Mouse (Mus musculus) cerebellum, adult 18-20 months (tissue): ENCODE measurements around the gene Otop2.
A peak's percentile ranks its signal among the peaks of the same experiment; 100 is the strongest.

Experiments
- DNase-seq, 2 experiments: peaks; one replicate each; pipeline ENCODE4 v3.0.0; 2021

Otop2 gene

GRCm38 (mm10) chr11:115306863-115307262 lies at the start of gene Otop2:
Gene Otop2 (plus strand): TSS chr11:115307163.
- no peak for DNase-seq

GRCm38 (mm10) chr11:115257775-115258510 lies 49.0 kb upstream of the Otop2 start:
- DNase-seq, result no peak

- DNase-seq, result no peak
Observed at GRCm38 (mm10) chr11:115259134-115259533, 47.8 kb upstream of the Otop2 start.

GRCm38 (mm10) chr11:115262954-115263353 lies 44.0 kb upstream of the Otop2 start:
- DNase-seq, result peak; percentile 62 to 68

- DNase-seq, result peak; percentile 63 to 69
Observed at GRCm38 (mm10) chr11:115264136-115264861, 42.7 kb upstream of the Otop2 start.

GRCm38 (mm10) chr11:115264862-115265668 lies 41.9 kb upstream of the Otop2 start:
- peak in 1 of 2 experiments; percentile 72 for DNase-seq

GRCm38 (mm10) chr11:115265771-115266399 lies 41.1 kb upstream of the Otop2 start:
- peak; percentile 75 to 81 for DNase-seq

GRCm38 (mm10) chr11:115266400-115266778 lies 40.6 kb upstream of the Otop2 start:
- peak; percentile 80 to 81 for DNase-seq

- peak; percentile 73 to 86 for DNase-seq
Observed at GRCm38 (mm10) chr11:115267061-115267883, 39.7 kb upstream of the Otop2 start, which contains the start of gene Grin2c. Gene Grin2c (minus strand): TSS chr11:115267243.

- peak in 1 of 2 experiments; percentile 54 for DNase-seq
Observed at GRCm38 (mm10) chr11:115267958-115268357, 39.0 kb upstream of the Otop2 start.

- DNase-seq, result peak; percentile 33 to 53
Observed at GRCm38 (mm10) chr11:115269330-115270066, 37.5 kb upstream of the Otop2 start.

- peak; percentile 91 to 95 for DNase-seq
Observed at GRCm38 (mm10) chr11:115270148-115270861, 36.7 kb upstream of the Otop2 start.

- no peak for DNase-seq
Observed at GRCm38 (mm10) chr11:115271052-115271451, 35.9 kb upstream of the Otop2 start.

GRCm38 (mm10) chr11:115271481-115271880 lies 35.5 kb upstream of the Otop2 start:
- no peak for DNase-seq

- DNase-seq, result no peak
Observed at GRCm38 (mm10) chr11:115272894-115273498, 34.0 kb upstream of the Otop2 start.

GRCm38 (mm10) chr11:115273735-115274134 lies 33.2 kb upstream of the Otop2 start:
- DNase-seq, result no peak

- DNase-seq, result no peak
Observed at GRCm38 (mm10) chr11:115274178-115274577, 32.8 kb upstream of the Otop2 start.

- no peak for DNase-seq
Observed at GRCm38 (mm10) chr11:115274771-115275170, 32.2 kb upstream of the Otop2 start.

- no peak for DNase-seq
Observed at GRCm38 (mm10) chr11:115275509-115275908, 31.5 kb upstream of the Otop2 start.

- no peak for DNase-seq
Observed at GRCm38 (mm10) chr11:115275954-115276353, 31.0 kb upstream of the Otop2 start.
